Mouse (Mus musculus): ENCODE data around the gene Papolg. TPM values are rescaled to one million over a fixed set of nuclear protein-coding genes. Genes with fewer than 3 reads are reported as not detected.

Papolg gene
- polyA plus RNA-seq, 1 experiment = 2.5 TPM

Other genes with a start within 250 kb of the Papolg start
- 2.4 and 2.6 TPM in 2 replicates for gene Pus10, start 229.6 kb downstream of the Papolg start, polyA plus RNA-seq (2012; rRNA removed)
- gene Pex13, start 229.3 kb downstream of the Papolg start, polyA plus RNA-seq (2012; rRNA removed) = 5.1 and 6.9 TPM in 2 replicates
- 1.4 and 2.2 TPM in 2 replicates for gene Rel, start 124.3 kb downstream of the Papolg start, polyA plus RNA-seq (2012; rRNA removed)
- not detected in 2 replicates for gene A830031A19Rik, start 179.8 kb upstream of the Papolg start, polyA plus RNA-seq (2012; rRNA removed)
- gene Bcl11a, start 182.8 kb upstream of the Papolg start, polyA plus RNA-seq (2012; rRNA removed) = 2.8 and 3.8 TPM in 2 replicates

Data from large intestine, adult 2 months (tissue).